Mouse (Mus musculus) heart, adult 2 months (tissue): ENCODE results near the gene Hlf.

Experiments used
- CTCF ChIP-seq: fragments of 200-600 bp; IDR thresholded peaks from 2 replicates; pipeline ENCODE4 v1.8.1; 2022; ENCODE audit warnings: antibody characterized with exemption, mild to moderate bottlenecking, moderate library complexity
- EP300 ChIP-seq: fragments of 200-500 bp; IDR thresholded peaks from 2 replicates; pipeline ENCODE4 v1.6.1; 2011; ENCODE audit warnings: low read depth, low read length, control low read depth; ENCODE audit not compliant: insufficient read depth
- POLR2A ChIP-seq: fragments of 200-500 bp; IDR thresholded peaks from 2 replicates; pipeline ENCODE4 v1.6.1; 2011; ENCODE audit warnings: mild to moderate bottlenecking, low read depth, low read length, control low read depth; ENCODE audit not compliant: insufficient read depth

DNA sequence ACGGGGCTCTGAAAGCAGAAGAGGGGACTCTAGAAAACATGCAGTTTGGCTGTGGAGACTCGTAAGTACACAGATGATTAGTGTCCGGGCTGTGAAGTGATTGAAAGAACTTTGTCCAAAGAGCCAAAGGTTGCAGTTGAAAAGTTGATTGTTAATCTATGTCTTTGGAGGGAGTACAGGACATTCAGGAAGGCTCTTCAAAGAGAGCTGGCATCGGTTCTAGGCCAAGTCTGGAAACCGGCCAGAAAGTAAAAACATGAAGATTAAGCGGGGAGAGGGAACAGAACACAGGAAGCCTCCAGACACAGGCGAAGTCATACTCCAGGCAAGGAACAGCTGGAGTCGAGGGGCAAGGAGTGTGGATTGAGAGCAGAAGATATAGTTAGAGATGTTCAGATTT is 32.6 kb downstream of the Hlf start:
- TF ChIP-seq EP300: no peak
- TF ChIP-seq POLR2A: no peak
- TF ChIP-seq CTCF: no peak
